Mouse (Mus musculus) heart, postnatal 0 days (tissue): ENCODE measurements at regions not wholly inside any gene's neighbourhood (a gene's known extent, or its start where the extent isn't known, plus 50 kb on each side); places are given as distances from the start of the nearest gene placed in this dataset.
A peak's percentile ranks its signal among the peaks of the same experiment; 100 is the strongest.

Source experiments
- ATAC-seq: fragments of 200-750 bp; cut with Nextera tagmentation; 2 replicates; pipeline ENCODE4 v1.8.0; 2017; ENCODE audit warnings: low read depth, moderate number of reproducible peaks, moderate library complexity; ENCODE audit not compliant: insufficient read depth
- DNase-seq: peaks from one replicate; pipeline ENCODE4 v3.0.0-alpha.2; 2016; ENCODE audit warnings: low spot score
- H3K27ac ChIP-seq: fragments of 300-500 bp; sonication (generic); 2 replicates; pipeline ENCODE4 v1.5.1; 2014; ENCODE audit warnings: low read depth, mild to moderate bottlenecking
- H3K27me3 ChIP-seq: fragments of 300-500 bp; sonication (generic); 2 replicates; pipeline ENCODE4 v1.6.1; 2014; ENCODE audit warnings: low read length, mixed read lengths; ENCODE audit not compliant: control insufficient read depth, insufficient read depth
- H3K36me3 ChIP-seq: fragments of 300-500 bp; sonication (generic); replicated peaks from 2 replicates; pipeline ENCODE4 v1.6.1; 2014; ENCODE audit warnings: low read length, mixed read lengths; ENCODE audit not compliant: control insufficient read depth, insufficient read depth
- H3K4me1 ChIP-seq: fragments of 300-500 bp; sonication (generic); 2 replicates; pipeline ENCODE4 v1.6.1; 2014; ENCODE audit warnings: antibody characterized with exemption; ENCODE audit not compliant: control insufficient read depth, insufficient read depth
- H3K4me2 ChIP-seq: fragments of 300-500 bp; sonication (generic); 2 replicates; pipeline ENCODE4 v1.6.1; 2014; ENCODE audit warnings: low read depth, mild to moderate bottlenecking, low read length, moderate library complexity
- H3K4me3 ChIP-seq: fragments of 300-500 bp; sonication (generic); 2 replicates; pipeline ENCODE4 v1.5.1; 2014; ENCODE audit warnings: low read depth, low read length
- H3K9ac ChIP-seq: fragments of 300-500 bp; sonication (generic); replicated peaks from 2 replicates; pipeline ENCODE4 v1.6.1; 2014; ENCODE audit warnings: low read depth, low read length, mixed read lengths
- H3K9me3 ChIP-seq: fragments of 300-500 bp; sonication (generic); replicated peaks from 2 replicates; pipeline ENCODE4 v1.6.1; 2016; ENCODE audit warnings: low read length; ENCODE audit not compliant: control insufficient read depth
- CTCF ChIP-seq: IDR thresholded peaks from 2 replicates; pipeline ENCODE4 v1.5.1; 2016; ENCODE audit warnings: antibody characterized with exemption, control low read depth, low read depth
- EP300 ChIP-seq: IDR thresholded peaks from 2 replicates; pipeline ENCODE4 v1.6.1; 2016; ENCODE audit warnings: antibody characterized with exemption, low read depth
- WGBS: fragments of 180-500 bp; shearing (Covaris S2); extraction: QIAGEN DNeasy Blood & Tissue Kit; methylation state at CpG from one replicate; pipeline ENCODE4 v1.1.7; 2014; 5-methylcytosine and 5-hydroxymethylcytosine counted together

DNA sequence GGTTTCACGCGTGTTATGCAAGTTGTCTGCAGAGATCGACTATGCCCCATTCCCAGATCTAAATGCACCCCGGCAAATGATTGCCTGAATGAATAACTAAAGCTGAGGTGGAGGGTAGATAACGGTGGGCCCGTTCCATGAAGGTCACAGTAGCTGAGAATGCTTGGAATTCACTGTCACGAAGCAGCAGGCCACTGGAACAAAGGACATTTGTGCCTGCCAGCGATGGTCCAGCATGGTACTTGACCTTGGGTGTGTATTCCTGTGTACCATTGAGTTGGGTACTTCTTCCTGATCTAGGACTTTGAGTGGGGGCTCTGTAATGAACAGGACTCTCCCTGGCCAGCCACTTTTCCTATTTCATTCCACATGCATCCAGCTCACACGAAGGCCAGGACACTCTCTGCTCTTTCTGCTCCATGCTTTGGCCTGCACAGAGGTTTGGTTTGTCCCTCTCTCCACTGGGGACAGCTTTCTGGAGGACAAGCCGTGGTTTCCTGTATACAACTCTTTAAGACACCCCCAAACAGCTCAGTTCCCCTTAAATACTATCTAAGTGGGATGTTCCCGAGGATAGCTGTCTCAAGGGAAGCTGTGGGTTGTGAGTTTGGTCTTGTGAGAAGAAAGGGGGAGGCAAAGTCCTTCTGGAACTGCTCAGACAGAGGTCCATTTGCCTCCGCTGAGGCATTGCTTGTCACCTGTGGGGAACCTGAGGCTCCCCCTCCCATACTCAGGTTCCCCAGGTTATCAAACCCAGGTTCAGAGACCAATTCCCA lies 246.9 kb downstream of the Diras2 start:
- Histone ChIP-seq H3K36me3 (no peaks in the 10 kb centered on the region), H3K4me3 (no peak overlapping the region), H3K9ac (no peak overlapping the region), H3K27me3 (no peaks in the 10 kb centered on the region), H3K9me3 (no peaks in the 10 kb centered on the region), H3K27ac (peak overlapping the region; percentile 62), H3K4me2 (no peak overlapping the region), H3K4me1 (peaks cover 18% of the 10 kb centered on the region)
- peak; percentile 72 for ATAC-seq
- DNase-seq = peak; percentile 19
- WGBS = 50% methylated on average over 12 of the region's 12 CpGs
- no peak for TF ChIP-seq EP300
- no peak for TF ChIP-seq CTCF

DNA sequence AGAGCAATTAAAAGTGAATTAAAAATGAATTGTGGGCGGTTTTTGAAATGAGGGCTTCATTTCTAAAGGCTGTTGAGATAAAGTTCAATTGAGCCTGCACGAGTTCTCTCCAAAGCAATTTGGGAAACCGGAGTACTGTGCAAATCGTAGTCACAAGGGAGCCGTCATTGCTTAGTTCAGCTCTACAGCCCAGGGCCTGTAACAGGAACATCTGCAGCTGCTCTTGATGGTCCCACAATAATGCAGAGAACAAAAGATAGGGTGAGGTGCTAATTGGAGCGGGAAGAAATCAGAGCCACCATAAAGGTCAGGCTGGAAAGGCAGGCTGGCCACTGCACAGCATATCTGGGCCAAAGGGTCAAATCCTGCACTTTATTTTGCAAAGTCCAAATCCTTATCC lies 242.7 kb downstream of the Diras2 start:
- 58% methylated on average over 6 of the region's 6 CpGs for WGBS
- Histone ChIP-seq H3K4me2 (no peak overlapping the region), H3K4me1 (peaks cover 12% of the 10 kb centered on the region), H3K9me3 (no peaks in the 10 kb centered on the region), H3K27me3 (no peaks in the 10 kb centered on the region), H3K36me3 (no peaks in the 10 kb centered on the region), H3K4me3 (no peak overlapping the region), H3K27ac (no peak overlapping the region), H3K9ac (no peak overlapping the region)
- DNase-seq (no peak), ATAC-seq (no peak)
- TF ChIP-seq EP300 = no peak
- TF ChIP-seq CTCF = no peak

DNA sequence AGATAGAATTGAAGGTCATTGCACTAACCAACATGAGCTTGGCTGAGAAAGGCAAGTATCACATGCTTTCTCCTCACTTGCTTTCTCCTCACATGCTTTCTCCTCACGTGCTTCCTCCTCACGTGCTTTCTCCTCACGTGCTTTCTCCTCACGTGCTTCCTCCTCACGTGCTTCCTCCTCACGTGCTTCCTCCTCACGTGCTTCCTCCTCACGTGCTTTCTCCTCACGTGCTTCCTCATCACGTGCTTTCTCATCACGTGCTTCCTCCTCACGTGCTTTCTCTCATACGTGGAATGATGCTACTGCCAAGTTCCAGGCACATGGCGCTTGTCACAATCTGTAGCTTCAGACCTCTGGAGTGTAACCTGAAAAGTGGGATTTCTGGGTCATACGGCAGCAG lies 235.2 kb downstream of the Diras2 start:
- ATAC-seq = no peak
- no peaks in the 10 kb centered on the region for H3K9me3 ChIP-seq
- no peaks in the 10 kb centered on the region for H3K27me3 ChIP-seq
- H3K36me3 ChIP-seq = no peaks in the 10 kb centered on the region
- TF ChIP-seq CTCF (no peak), EP300 (no peak)
- no peak overlapping the region for H3K27ac ChIP-seq
- no peaks in the 10 kb centered on the region for H3K4me1 ChIP-seq
- H3K4me2 ChIP-seq = no peak overlapping the region
- DNase-seq = no peak
- no peak overlapping the region for H3K9ac ChIP-seq
- H3K4me3 ChIP-seq = no peak overlapping the region
- WGBS = 87% methylated on average over 15 of the region's 15 CpGs

DNA sequence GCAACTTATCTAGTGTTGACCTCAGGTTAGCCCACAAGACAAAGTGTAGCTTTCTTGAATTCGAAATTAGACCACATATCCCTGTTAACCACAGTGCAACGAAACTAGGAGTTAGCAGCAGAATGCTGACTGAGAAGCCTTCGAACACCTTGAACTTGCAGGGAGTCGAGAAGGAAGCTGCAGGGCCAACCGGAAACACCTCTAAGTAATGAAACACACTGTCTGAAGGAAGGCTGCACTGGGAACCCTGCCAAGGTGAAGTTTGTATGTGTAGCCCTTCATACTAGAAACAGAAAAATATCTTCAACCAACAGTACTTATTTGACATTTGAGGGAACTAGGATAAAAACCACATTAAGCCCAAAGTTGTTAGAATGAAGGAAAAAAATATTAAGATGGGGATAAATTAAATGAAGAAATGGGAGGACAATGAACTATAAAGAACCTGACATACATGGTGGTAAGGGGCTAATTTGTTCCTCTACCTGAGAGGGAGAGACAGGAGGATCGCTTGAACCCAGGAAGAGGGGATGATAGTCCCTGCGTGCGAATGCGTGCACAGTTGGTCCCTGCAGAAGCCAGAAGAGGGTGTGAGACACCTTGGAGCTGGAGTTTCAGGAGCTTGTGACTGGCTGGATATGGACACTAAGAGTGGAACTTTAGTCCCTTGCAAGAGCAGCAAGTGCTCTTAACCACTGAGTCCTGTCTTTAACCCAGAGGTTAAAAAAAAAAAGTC lies 234.4 kb downstream of the Diras2 start:
- ATAC-seq = no peak
- no peaks in the 10 kb centered on the region for H3K4me1 ChIP-seq
- TF ChIP-seq CTCF (no peak), EP300 (no peak)
- H3K27ac ChIP-seq = no peak overlapping the region
- H3K36me3 ChIP-seq = no peaks in the 10 kb centered on the region
- no peak overlapping the region for H3K4me2 ChIP-seq
- no peaks in the 10 kb centered on the region for H3K27me3 ChIP-seq
- H3K9ac ChIP-seq = no peak overlapping the region
- WGBS = 76% methylated on average over 9 of the region's 9 CpGs
- no peak overlapping the region for H3K4me3 ChIP-seq
- DNase-seq = no peak
- no peaks in the 10 kb centered on the region for H3K9me3 ChIP-seq

GRCm38 (mm10) chr13:52297277-52297623 lies 233.8 kb downstream of the Diras2 start:
- Histone ChIP-seq H3K27me3 (no peaks in the 10 kb centered on the region), H3K4me1 (no peaks in the 10 kb centered on the region), H3K36me3 (no peaks in the 10 kb centered on the region), H3K4me3 (no peak overlapping the region), H3K9me3 (no peaks in the 10 kb centered on the region), H3K27ac (no peak overlapping the region), H3K4me2 (no peak overlapping the region), H3K9ac (no peak overlapping the region)
- TF ChIP-seq CTCF (no peak), EP300 (no peak)
- DNase-seq (no peak), ATAC-seq (no peak)
- 83% methylated on average over 7 of the region's 7 CpGs for WGBS
